Mouse (Mus musculus) left cerebral cortex, postnatal 36 days (tissue): Measurements from ENCODE around the gene Abca4. TPM values are rescaled to one million over a fixed set of nuclear protein-coding genes. Genes with fewer than 3 reads are reported as not detected.
"Not testable (repeated sequence)": the region's sequence is repeated elsewhere in the genome, so short reads cannot be mapped to it uniquely, and the experiment has no call there.

Experiments used
- DNase-seq, 2 experiments: peaks; one replicate each; pipeline ENCODE4 v3.0.0; 2021 to 2022; ENCODE audit warnings: low spot score in 2 of 2, mixed read lengths in 1 of 2
- intact Hi-C: fragments of 180-260 bp; cut with DNase I; formaldehyde crosslinking; loops from one replicate; pipeline ENCODE4 v1.15.1; 2025
- total RNA-seq, 2 experiments: library from RNA; stranded (reverse); gene quantifications; 2 replicates each; pipeline ENCODE4 v1.2.3; 2021

Abca4 gene
- total RNA-seq, 2 experiments from 2014 or later, result 2.4 to 3.5 TPM

GRCm38 (mm10) chr3:122047921-122048861, 3.9 kb downstream of the Abca4 start:
- intact Hi-C loops, result no loop called here

GRCm38 (mm10) chr3:122049158-122049557, 4.9 kb downstream of the Abca4 start:
- DNase-seq, result no peak
- intact Hi-C loops, result no loop called here

More at GRCm38 (mm10) chr3:122047921-122048861, 3.9 kb downstream of the Abca4 start:
- peak; percentile 53 for DNase-seq

GRCm38 (mm10) chr3:122058439-122059198, 14.4 kb downstream of the Abca4 start:
- no peak for DNase-seq
- intact Hi-C loops, result no loop called here

- no peak for DNase-seq
- intact Hi-C loops, result no loop called here
Observed at GRCm38 (mm10) chr3:122062586-122062985, 18.3 kb downstream of the Abca4 start.

- intact Hi-C loops, result no loop called here
- DNase-seq, result no peak
Observed at GRCm38 (mm10) chr3:122064556-122065410, 20.5 kb downstream of the Abca4 start.

GRCm38 (mm10) chr3:122071769-122072168, 27.5 kb downstream of the Abca4 start:
- intact Hi-C loops, result no loop called here
- no peak for DNase-seq

GRCm38 (mm10) chr3:122072646-122073571, 28.7 kb downstream of the Abca4 start:
- intact Hi-C loops, result no loop called here
- no peak for DNase-seq

- no peak for DNase-seq
- intact Hi-C loops, result no loop called here
Observed at GRCm38 (mm10) chr3:122073595-122073994, 29.4 kb downstream of the Abca4 start.

- intact Hi-C loops, result no loop called here
- no peak for DNase-seq
Observed at GRCm38 (mm10) chr3:122074334-122074733, 30.1 kb downstream of the Abca4 start.

- DNase-seq, result peak; percentile 20 to 33
- intact Hi-C loops, result no loop called here
Observed at GRCm38 (mm10) chr3:122078141-122078540, 33.9 kb downstream of the Abca4 start.

- intact Hi-C loops, result no loop called here
- DNase-seq, result no peak
Observed at GRCm38 (mm10) chr3:122079172-122079571, 34.9 kb downstream of the Abca4 start.

GRCm38 (mm10) chr3:122081634-122082033, 37.4 kb downstream of the Abca4 start:
- DNase-seq, intact Hi-C loops: not testable (repeated sequence)

GRCm38 (mm10) chr3:122082338-122082737, 38.1 kb downstream of the Abca4 start:
- intact Hi-C loops, result no loop called here
- no peak for DNase-seq

GRCm38 (mm10) chr3:122085157-122085989, 41.1 kb downstream of the Abca4 start:
- peak in 1 of 2 experiments; percentile 13 for DNase-seq
- intact Hi-C loops, result no loop called here

GRCm38 (mm10) chr3:122088054-122088681, 43.9 kb downstream of the Abca4 start:
- intact Hi-C loops, result no loop called here
- no peak for DNase-seq

- DNase-seq, result no peak
- intact Hi-C loops, result no loop called here
Observed at GRCm38 (mm10) chr3:122090338-122090737, 46.1 kb downstream of the Abca4 start.

GRCm38 (mm10) chr3:122099713-122100112, 55.5 kb downstream of the Abca4 start:
- no peak for DNase-seq
- intact Hi-C loops, result no loop called here
